Mouse (Mus musculus): Measurements from ENCODE around the gene Dnmt3a. TPM values are rescaled to one million over a fixed set of nuclear protein-coding genes. Genes with fewer than 3 reads are reported as not detected.
A peak's percentile ranks its signal among the peaks of the same experiment; 100 is the strongest.

Dnmt3a gene
- total RNA-seq, 2 experiments from 2014 or later: 100 to 124 TPM

DNA sequence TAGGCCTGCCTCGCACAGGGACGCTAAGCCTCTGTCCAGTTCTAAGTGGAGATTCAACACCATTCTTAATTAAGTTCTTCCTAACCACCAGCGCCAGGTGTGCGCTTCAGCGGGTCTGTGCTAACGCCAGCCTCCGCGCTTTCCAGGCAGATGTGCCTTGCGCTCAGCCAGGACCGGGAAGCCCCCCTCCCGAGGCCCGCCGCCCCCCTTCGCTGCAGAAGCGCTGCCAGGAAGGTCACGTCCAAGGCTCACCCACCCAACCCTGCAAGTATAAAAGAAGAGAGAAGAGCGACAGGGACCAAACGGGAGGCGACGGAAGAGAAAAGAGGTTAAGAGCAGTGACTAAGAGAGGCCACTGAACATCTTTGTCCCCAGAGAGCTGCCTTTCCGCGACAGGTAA, 148.8 kb downstream of the Dnmt3a start, which contains the start of gene Pomc:
Gene Pomc (plus strand): TSS at position 301 of the 400 bp plus-strand sequence.
- intact Hi-C loops (cut with DNase I): no loop called here
- no peak for DNase-seq (ENCODE audit: low spot score in 2 of 2)

- DNase-seq (ENCODE audit: low spot score in 2 of 2): no peak
- intact Hi-C loops (cut with DNase I): no loop called here
Observed at GRCm38 (mm10) chr12:3955371-3955770, 149.6 kb downstream of the Dnmt3a start.

GRCm38 (mm10) chr12:3956351-3956750, 150.5 kb downstream of the Dnmt3a start:
- intact Hi-C loops (cut with DNase I): no loop called here
- no peak for DNase-seq (ENCODE audit: low spot score in 2 of 2)

GRCm38 (mm10) chr12:3959791-3960543, 154.2 kb downstream of the Dnmt3a start:
- peak; percentile 84 to 85 for DNase-seq (ENCODE audit: low spot score in 2 of 2)
- intact Hi-C loops (cut with DNase I): no loop called here

- intact Hi-C loops (cut with DNase I): no loop called here
- no peak for DNase-seq (ENCODE audit: low spot score in 2 of 2)
Observed at GRCm38 (mm10) chr12:3960553-3960952, 154.7 kb downstream of the Dnmt3a start.

Other genes starting within 250 kb of the Dnmt3a start
- 100 to 1,000 TPM; 120 TPM for gene Dtnb, start 233.6 kb upstream of the Dnmt3a start, total RNA-seq (2021)
- 1 to 10 TPM; 1.6 to 3.2 TPM for gene Pomc, start 148.9 kb downstream of the Dnmt3a start, total RNA-seq (2021)
- gene Efr3b, start 232.9 kb downstream of the Dnmt3a start, total RNA-seq (2021): 100 to 1,000 TPM; 105 TPM